Mouse (Mus musculus) hindbrain, embryonic 14.5 days (tissue): Measurements from ENCODE around the gene Slc1a4. TPM values are rescaled to one million over a fixed set of nuclear protein-coding genes. Genes with fewer than 3 reads are reported as not detected.

Source experiments
- ATAC-seq: fragments of 200-750 bp; cut with Nextera tagmentation; 2 replicates; pipeline ENCODE4 v1.8.0; 2017; ENCODE audit warnings: moderate number of reproducible peaks, mild to moderate bottlenecking, moderate TSS enrichment, moderate library complexity; ENCODE audit not compliant: low FRiP score
- DNase-seq: peaks from one replicate; pipeline ENCODE4 v3.0.0-alpha.2; 2015; ENCODE audit warnings: low spot score
- H3K27ac ChIP-seq: fragments of 300-500 bp; sonication (generic); 2 replicates; pipeline ENCODE4 v1.5.1; 2014; ENCODE audit warnings: mild to moderate bottlenecking, moderate library complexity
- H3K27me3 ChIP-seq: fragments of 300-500 bp; sonication (generic); 2 replicates; pipeline ENCODE4 v1.6.1; 2014; ENCODE audit warnings: mild to moderate bottlenecking, low read length, mixed read lengths; ENCODE audit not compliant: control insufficient read depth, insufficient read depth
- H3K36me3 ChIP-seq: fragments of 300-500 bp; sonication (generic); replicated peaks from 2 replicates; pipeline ENCODE4 v1.6.1; 2014; ENCODE audit not compliant: control insufficient read depth, insufficient read depth
- H3K4me1 ChIP-seq: fragments of 300-500 bp; sonication (generic); replicated peaks from 2 replicates; pipeline ENCODE4 v1.6.1; 2014; ENCODE audit warnings: antibody characterized with exemption, low read length, mixed read lengths; ENCODE audit not compliant: control insufficient read depth, insufficient read depth
- H3K4me2 ChIP-seq: fragments of 300-500 bp; sonication (generic); replicated peaks from 2 replicates; pipeline ENCODE4 v1.6.1; 2014; ENCODE audit warnings: mild to moderate bottlenecking, moderate library complexity
- H3K4me3 ChIP-seq: fragments of 300-500 bp; sonication (generic); replicated peaks from 2 replicates; pipeline ENCODE4 v1.5.1; 2014; ENCODE audit warnings: mild to moderate bottlenecking, low read length
- H3K9ac ChIP-seq: fragments of 300-500 bp; sonication (generic); 2 replicates; pipeline ENCODE4 v1.6.1; 2014
- H3K9me3 ChIP-seq: fragments of 300-500 bp; sonication (generic); 2 replicates; pipeline ENCODE4 v1.6.1; 2016; ENCODE audit warnings: low read length; ENCODE audit not compliant: control insufficient read depth
- WGBS: fragments of 180-500 bp; shearing (Covaris S2); extraction: QIAGEN DNeasy Blood & Tissue Kit; methylation state at CpG from one replicate; pipeline ENCODE4 v1.1.7; 2014; 5-methylcytosine and 5-hydroxymethylcytosine counted together
- polyA plus RNA-seq: library from polyadenylated mRNA; unstranded; fragments of >200 nt; fragmentation: Nextera tagmentation; extraction: Ambion mirVana; gene quantifications from 2 replicates; pipeline ENCODE4 v1.2.1, GENCODE M21; 2014

The Slc1a4 gene
- polyA plus RNA-seq, result 70.8 and 81.9 TPM in 2 replicates

- peak within 1 kb of the TSS; percentile 96 for H3K27ac ChIP-seq
These were observed at the start of gene Slc1a4 for GRCm38 (mm10) chr11:20332561-20333514. TSS of gene Slc1a4 (minus strand) at chr11:20332713.

GRCm38 (mm10) chr11:20380106-20380505 lies 47.6 kb upstream of the Slc1a4 start:
- no peaks in the 10 kb centered on the region for H3K27me3 ChIP-seq
- H3K9me3 ChIP-seq, result no peaks in the 10 kb centered on the region
- ATAC-seq (no peak), DNase-seq (no peak)
- H3K4me2 ChIP-seq, result no peak overlapping the region
- no peak overlapping the region for H3K27ac ChIP-seq
- no peak overlapping the region for H3K9ac ChIP-seq
- no peaks in the 10 kb centered on the region for H3K36me3 ChIP-seq
- H3K4me3 ChIP-seq, result no peak overlapping the region
- WGBS, result 66% methylated on average over 4 of the region's 4 CpGs
- H3K4me1 ChIP-seq, result no peaks in the 10 kb centered on the region

More at GRCm38 (mm10) chr11:20332561-20333514, at the start of gene Slc1a4:
- Histone ChIP-seq H3K27me3 (no peaks in the 10 kb centered on the region), H3K4me2 (peak within 1 kb of the TSS; percentile 82), H3K36me3 (no peaks in the 10 kb centered on the region), H3K4me3 (peak within 1 kb of the TSS; percentile 61), H3K9me3 (no peaks in the 10 kb centered on the region), H3K9ac (peak within 1 kb of the TSS; percentile 82), H3K4me1 (peaks cover 22% of the 10 kb centered on the region)
- DNase-seq (peak; percentile 97), ATAC-seq (peak; percentile 98)
- under 1% methylated on average over 48 of the region's 48 CpGs for WGBS

GRCm38 (mm10) chr11:20376642-20377041 lies 44.1 kb upstream of the Slc1a4 start:
- DNase-seq (no peak), ATAC-seq (no peak)
- no peaks in the 10 kb centered on the region for H3K36me3 ChIP-seq
- H3K9me3 ChIP-seq, result no peaks in the 10 kb centered on the region
- H3K4me3 ChIP-seq, result no peak overlapping the region
- no peak overlapping the region for H3K9ac ChIP-seq
- no peaks in the 10 kb centered on the region for H3K4me1 ChIP-seq
- 89% methylated on average over 7 of the region's 7 CpGs for WGBS
- no peak overlapping the region for H3K27ac ChIP-seq
- no peak overlapping the region for H3K4me2 ChIP-seq
- H3K27me3 ChIP-seq, result no peaks in the 10 kb centered on the region

- 64% methylated on average over 8 of the region's 8 CpGs for WGBS
- ATAC-seq, result no peak
- DNase-seq, result no peak
These were observed 40.2 kb upstream of the Slc1a4 start for GRCm38 (mm10) chr11:20372616-20373211.

GRCm38 (mm10) chr11:20370486-20370885 lies 38.0 kb upstream of the Slc1a4 start:
- no peak for DNase-seq
- H3K4me3 ChIP-seq, result no peak overlapping the region
- no peak overlapping the region for H3K27ac ChIP-seq
- 91% methylated on average over 2 of the region's 2 CpGs for WGBS
- no peaks in the 10 kb centered on the region for H3K36me3 ChIP-seq
- H3K4me1 ChIP-seq, result no peaks in the 10 kb centered on the region
- no peaks in the 10 kb centered on the region for H3K27me3 ChIP-seq
- no peak for ATAC-seq
- no peaks in the 10 kb centered on the region for H3K9me3 ChIP-seq
- H3K9ac ChIP-seq, result no peak overlapping the region
- H3K4me2 ChIP-seq, result no peak overlapping the region

More at GRCm38 (mm10) chr11:20372616-20373211, 40.2 kb upstream of the Slc1a4 start:
- H3K27ac ChIP-seq, result no peak overlapping the region
- H3K36me3 ChIP-seq, result no peaks in the 10 kb centered on the region
- no peak overlapping the region for H3K9ac ChIP-seq
- H3K27me3 ChIP-seq, result no peaks in the 10 kb centered on the region
- no peak overlapping the region for H3K4me3 ChIP-seq
- no peak overlapping the region for H3K4me2 ChIP-seq
- no peaks in the 10 kb centered on the region for H3K9me3 ChIP-seq
- no peaks in the 10 kb centered on the region for H3K4me1 ChIP-seq

- no peak overlapping the region for H3K4me3 ChIP-seq
- H3K9ac ChIP-seq, result no peak overlapping the region
- ATAC-seq (no peak), DNase-seq (no peak)
- 90% methylated on average over 1 of the region's 1 CpGs for WGBS
- H3K4me1 ChIP-seq, result no peaks in the 10 kb centered on the region
- no peaks in the 10 kb centered on the region for H3K9me3 ChIP-seq
- no peak overlapping the region for H3K4me2 ChIP-seq
- no peaks in the 10 kb centered on the region for H3K36me3 ChIP-seq
- H3K27me3 ChIP-seq, result no peaks in the 10 kb centered on the region
- H3K27ac ChIP-seq, result no peak overlapping the region
These were observed 33.9 kb upstream of the Slc1a4 start for GRCm38 (mm10) chr11:20366456-20366855.

- no peaks in the 10 kb centered on the region; the same call in 1 of the 2 replicates for H3K4me1 ChIP-seq
- H3K27me3 ChIP-seq, result no peaks in the 10 kb centered on the region
- no peaks in the 10 kb centered on the region for H3K9me3 ChIP-seq
- DNase-seq (no peak), ATAC-seq (no peak)
- no peak overlapping the region for H3K4me3 ChIP-seq
- WGBS, result 76% methylated on average over 3 of the region's 3 CpGs
- H3K9ac ChIP-seq, result no peak overlapping the region
- no peak overlapping the region for H3K4me2 ChIP-seq
- H3K27ac ChIP-seq, result no peak overlapping the region
- H3K36me3 ChIP-seq, result no peaks in the 10 kb centered on the region
These were observed 28.8 kb upstream of the Slc1a4 start for GRCm38 (mm10) chr11:20361354-20361753.

- Histone ChIP-seq H3K36me3 (no peaks in the 10 kb centered on the region), H3K4me1 (no peaks in the 10 kb centered on the region; the same call in 1 of the 2 replicates), H3K27ac (no peak overlapping the region), H3K27me3 (no peaks in the 10 kb centered on the region), H3K4me2 (no peak overlapping the region), H3K4me3 (no peak overlapping the region), H3K9ac (no peak overlapping the region), H3K9me3 (no peaks in the 10 kb centered on the region)
- WGBS, result 70% methylated on average over 9 of the region's 9 CpGs
- ATAC-seq, result no peak
- no peak for DNase-seq
These were observed 25.4 kb upstream of the Slc1a4 start for GRCm38 (mm10) chr11:20357684-20358447.

GRCm38 (mm10) chr11:20348466-20348865 lies 16.0 kb upstream of the Slc1a4 start:
- H3K4me2 ChIP-seq, result no peak overlapping the region
- H3K4me3 ChIP-seq, result no peak overlapping the region
- DNase-seq (no peak), ATAC-seq (no peak)
- no peaks in the 10 kb centered on the region for H3K36me3 ChIP-seq
- H3K4me1 ChIP-seq, result no peaks in the 10 kb centered on the region
- no peaks in the 10 kb centered on the region for H3K27me3 ChIP-seq
- no peaks in the 10 kb centered on the region for H3K9me3 ChIP-seq
- H3K9ac ChIP-seq, result no peak overlapping the region
- WGBS, result 81% methylated on average over 2 of the region's 2 CpGs
- no peak overlapping the region for H3K27ac ChIP-seq
